Mouse (Mus musculus): Measurements from ENCODE around the gene Mbnl1.

- no peak for TF ChIP-seq CTCF (IDR thresholded peaks at IDR 0.05; ENCODE audit: borderline replicate concordance, insufficient read depth, low read length)
- TF ChIP-seq POLR2A (IDR thresholded peaks at IDR 0.05; ENCODE audit: low read depth, low read length) = no peak
Measured at GRCm38 (mm10) chr3:60524127-60524526, 51.5 kb downstream of the Mbnl1 start.

Data from embryonic fibroblast, embryonic 13.5 days (primary cell).